Mouse (Mus musculus) induced T-regulatory cell, adult 2 months (primary cell): ENCODE measurements around the gene Hacd2.

Experiments
- DNase-seq: peaks from one replicate; pipeline ENCODE4 v3.0.0-alpha.2; 2012; ENCODE audit warnings: low read depth

Hacd2 gene

GRCm38 (mm10) chr16:35055861-35056260 lies 33.6 kb downstream of the Hacd2 start:
- no peak for DNase-seq

DNA sequence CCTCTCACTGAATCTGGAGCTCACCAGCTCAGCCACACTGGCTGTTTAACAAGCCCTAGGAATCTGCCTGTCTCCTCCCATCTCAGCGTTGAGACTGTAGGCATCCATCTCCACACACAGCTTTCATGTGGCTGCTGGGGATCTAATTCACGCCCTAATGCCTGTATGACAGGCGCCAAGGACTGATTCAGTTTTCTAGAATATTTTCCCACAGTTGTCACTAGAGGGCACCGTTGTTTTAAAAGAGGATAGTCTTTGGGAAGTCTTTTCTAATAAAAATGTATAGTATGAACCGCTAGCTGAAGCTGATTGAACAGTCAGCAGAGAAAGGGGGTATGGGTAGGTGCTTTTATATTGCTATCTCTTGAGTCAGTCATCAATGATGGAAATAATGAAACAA lies 34.1 kb downstream of the Hacd2 start:
- peak; percentile 47 for DNase-seq

GRCm38 (mm10) chr16:35056786-35057185 lies 34.6 kb downstream of the Hacd2 start:
- DNase-seq: no peak

- peak; percentile 7 for DNase-seq
These were observed 38.8 kb downstream of the Hacd2 start for GRCm38 (mm10) chr16:35061017-35061416.

DNA sequence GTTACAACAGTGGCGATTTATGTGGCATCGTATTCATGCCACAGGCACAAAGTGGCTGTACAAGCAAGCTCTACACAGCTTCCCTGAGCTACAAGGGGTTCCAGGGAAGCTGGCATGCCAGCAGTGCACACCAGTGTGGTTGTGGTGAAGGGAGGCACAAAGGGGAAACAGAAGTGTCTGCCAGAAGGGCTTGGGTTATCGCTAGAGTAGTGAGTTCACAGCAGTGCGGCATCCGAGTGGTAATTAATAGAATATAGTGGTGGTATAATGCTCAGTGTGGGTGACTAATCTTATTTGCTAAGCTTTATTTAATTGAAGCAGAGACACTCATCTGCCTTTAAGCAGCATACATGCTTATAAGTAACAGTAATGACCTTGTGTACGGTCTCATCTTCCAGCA lies 43.5 kb downstream of the Hacd2 start:
- DNase-seq: no peak

GRCm38 (mm10) chr16:35067095-35067494 lies 44.9 kb downstream of the Hacd2 start:
- DNase-seq: no peak

GRCm38 (mm10) chr16:35067631-35068030 lies 45.4 kb downstream of the Hacd2 start:
- DNase-seq: no peak

DNA sequence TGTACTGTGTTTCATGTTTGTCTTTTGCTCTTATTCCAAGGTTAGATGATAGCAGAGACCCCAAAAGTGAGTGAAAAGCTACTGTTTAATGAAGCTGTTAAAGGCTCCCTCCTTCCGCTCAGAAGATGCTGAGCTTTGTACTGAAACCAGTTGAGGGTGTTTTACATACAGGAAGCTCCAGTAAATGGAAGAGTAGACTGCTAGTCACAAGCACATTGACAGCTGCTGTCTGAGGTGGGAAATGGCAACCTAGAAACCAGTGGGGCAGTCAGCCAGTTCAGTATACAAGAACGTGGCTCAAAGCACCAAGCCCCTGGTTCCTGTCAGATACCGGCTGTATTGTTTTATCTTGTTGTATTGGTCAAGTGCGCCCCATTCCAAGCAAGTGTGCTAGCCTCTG lies 46.7 kb downstream of the Hacd2 start:
- no peak for DNase-seq

DNA sequence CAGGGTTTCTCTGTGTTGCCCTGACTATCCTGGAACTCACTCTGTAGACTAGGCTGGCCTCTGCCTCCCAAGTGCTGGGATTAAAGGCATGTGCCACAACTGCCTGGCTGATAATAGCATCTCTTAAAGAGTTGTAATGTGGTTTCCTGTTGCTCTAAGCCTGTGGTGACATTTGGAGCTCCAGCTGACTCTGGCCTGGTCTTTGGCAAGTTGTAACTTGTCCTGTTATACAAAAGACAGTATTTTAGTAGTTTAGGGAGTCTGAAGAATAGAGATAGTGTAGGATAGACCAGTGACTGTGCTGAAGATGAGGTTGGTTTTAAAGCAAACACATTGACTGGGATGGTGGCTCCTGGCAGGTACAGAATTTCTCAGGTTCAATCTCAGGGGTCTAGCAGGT lies 52.2 kb downstream of the Hacd2 start:
- no peak for DNase-seq

DNA sequence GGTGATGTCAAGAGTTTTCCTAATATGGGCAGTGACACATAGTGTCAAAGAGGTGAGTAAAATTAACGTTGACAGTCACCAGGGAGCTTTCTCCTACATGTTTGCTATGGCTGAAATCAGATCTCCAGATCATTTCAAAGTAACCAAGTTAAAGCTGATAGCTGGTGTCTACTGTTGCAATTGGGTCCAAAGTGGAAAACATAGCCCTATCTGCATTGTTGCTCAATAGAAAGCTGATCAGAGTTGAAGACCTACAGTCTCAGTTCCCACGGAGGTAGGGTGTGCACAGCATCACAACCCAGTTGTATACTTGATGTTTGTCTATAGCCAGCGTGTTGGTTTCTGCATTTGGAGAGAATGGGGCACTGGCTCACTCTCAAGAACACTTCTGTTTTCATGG lies 53.4 kb downstream of the Hacd2 start:
- no peak for DNase-seq

- no peak for DNase-seq
These were observed 71.3 kb downstream of the Hacd2 start for GRCm38 (mm10) chr16:35093500-35093899.

- no peak for DNase-seq
These were observed 75.8 kb downstream of the Hacd2 start for GRCm38 (mm10) chr16:35097870-35098530.

DNA sequence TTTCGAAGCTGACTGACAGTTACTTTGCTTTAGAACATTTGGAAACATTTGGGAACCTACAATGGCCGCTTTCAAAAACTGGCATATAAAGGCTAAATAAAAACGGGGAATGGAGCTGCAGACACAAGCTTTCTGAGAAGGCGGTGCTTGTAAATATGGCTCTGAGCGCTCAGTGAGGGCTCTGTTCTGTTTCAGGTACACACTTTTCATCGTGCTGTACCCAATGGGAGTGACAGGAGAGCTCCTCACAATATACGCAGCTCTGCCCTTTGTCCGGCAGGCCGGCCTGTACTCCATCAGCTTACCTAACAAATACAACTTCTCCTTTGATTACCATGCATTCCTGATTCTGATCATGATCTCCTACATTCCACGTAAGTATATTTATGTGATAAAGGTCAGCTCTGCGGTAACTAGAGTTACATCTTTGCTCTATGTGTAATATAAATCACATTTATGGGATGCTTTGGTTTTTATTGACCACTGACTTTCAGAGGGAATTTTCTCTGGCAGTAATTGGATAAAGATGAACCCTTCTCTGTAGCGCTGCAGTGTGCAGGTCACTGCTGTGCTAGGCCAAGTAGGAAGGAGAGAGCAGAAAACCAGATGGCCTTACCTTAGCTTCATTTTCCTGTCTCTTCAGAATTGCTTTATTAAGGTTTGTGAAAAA lies 79.7 kb downstream of the Hacd2 start:
- no peak for DNase-seq

GRCm38 (mm10) chr16:35102866-35103620 lies 80.8 kb downstream of the Hacd2 start:
- DNase-seq: peak; percentile 13

- DNase-seq: no peak
These were observed 85.8 kb downstream of the Hacd2 start for GRCm38 (mm10) chr16:35107985-35108384.

DNA sequence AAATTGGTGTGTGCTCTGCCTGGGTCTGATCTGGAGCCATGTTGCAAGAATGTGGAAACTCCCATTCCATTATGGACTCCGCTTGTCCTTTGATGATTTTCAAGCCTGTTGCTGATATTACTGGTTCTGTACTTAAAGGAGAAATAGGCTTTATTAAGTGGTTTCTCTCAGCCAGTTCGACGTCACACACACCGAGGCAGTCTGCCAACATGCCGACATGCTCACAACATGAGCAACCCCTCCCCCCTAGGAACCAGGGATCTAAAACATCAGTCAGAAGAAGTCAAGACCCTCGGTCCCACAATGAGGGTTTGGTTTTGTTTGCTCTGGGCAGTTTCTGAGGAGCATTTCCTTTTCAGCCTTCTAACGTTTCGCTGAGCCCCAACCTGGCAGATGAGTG lies 86.9 kb downstream of the Hacd2 start:
- no peak for DNase-seq

- no peak for DNase-seq
These were observed 87.5 kb downstream of the Hacd2 start for GRCm38 (mm10) chr16:35109656-35110291.

DNA sequence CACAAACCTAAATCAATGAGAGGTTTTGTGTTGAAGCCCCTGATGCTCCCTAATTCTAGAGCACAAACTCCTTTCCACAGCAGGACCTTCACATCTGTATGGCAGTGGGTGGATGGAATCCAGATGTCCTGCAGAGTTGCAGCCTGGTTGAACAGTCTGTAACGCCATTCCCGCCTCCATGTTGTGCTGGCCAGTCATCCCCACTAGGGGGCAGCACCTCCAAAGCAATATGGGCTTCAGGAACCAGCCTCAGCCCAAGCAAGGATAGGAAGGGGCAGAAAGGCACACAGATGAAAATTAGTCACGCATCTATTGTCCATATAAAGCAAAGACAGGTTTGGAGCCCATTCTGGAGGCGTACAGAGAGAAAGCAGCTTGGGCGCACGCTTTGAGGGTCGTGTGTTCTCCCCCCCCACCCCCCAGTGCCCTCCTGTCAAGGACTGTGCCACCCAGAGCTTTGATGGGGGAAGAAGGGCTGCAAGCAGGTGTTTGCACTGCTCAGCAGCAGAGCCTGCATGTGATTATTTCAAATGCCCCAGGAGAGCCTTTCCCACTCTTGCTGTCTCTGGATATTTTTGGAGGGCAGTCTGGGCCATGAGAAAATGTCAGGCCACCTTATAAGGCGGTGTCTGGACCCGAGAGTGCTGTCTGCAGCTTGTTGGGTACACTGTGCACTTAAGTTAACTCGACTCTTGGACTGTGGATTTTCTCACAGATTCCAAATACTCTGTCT lies 88.3 kb downstream of the Hacd2 start:
- DNase-seq: peak; percentile 68

DNA sequence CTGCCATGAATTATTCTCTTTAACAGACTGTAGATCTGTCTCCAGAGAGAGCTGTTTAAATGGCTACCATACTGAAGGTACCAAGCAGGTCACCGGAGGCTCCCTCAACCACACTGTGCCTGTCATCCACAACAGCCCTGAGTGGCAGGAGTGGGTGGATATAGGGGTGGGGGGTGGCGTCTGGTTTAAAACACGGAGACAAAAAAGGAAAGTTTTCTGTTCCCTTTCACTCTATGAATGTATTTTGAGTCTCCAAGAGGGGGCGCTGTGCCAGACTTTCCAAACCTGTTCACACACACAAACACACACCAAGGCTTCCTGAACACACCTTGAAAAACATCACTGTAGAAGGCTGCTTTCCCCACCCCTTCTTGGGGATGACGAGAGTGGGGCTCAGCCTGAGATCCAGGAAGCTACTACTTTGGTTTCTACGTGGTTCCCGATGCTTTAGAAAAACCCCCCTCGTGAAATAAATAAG lies 89.0 kb downstream of the Hacd2 start:
- DNase-seq: peak; percentile 21

GRCm38 (mm10) chr16:35113496-35113895 lies 91.3 kb downstream of the Hacd2 start:
- no peak for DNase-seq

GRCm38 (mm10) chr16:35116328-35116956 lies 94.2 kb downstream of the Hacd2 start:
- DNase-seq: no peak
